Mouse (Mus musculus): ENCODE data around the gene March1. TPM values are rescaled to one million over a fixed set of nuclear protein-coding genes. Genes with fewer than 3 reads are reported as not detected.
A peak's percentile ranks its signal among the peaks of the same experiment; 100 is the strongest.

The March1 gene
- polyA plus RNA-seq (2014; fragmentation: Nextera tagmentation; extraction: Ambion mirVana), result 14.1 and 21.3 TPM in 2 replicates

- Histone ChIP-seq H3K27me3 (replicated peaks; ENCODE audit: control insufficient read depth, insufficient read depth, low read length) (no peaks in the 10 kb centered on the region), H3K4me2 (ENCODE audit: low read length) (peak within 1 kb of the TSS; percentile 72), H3K4me1 (ENCODE audit: control insufficient read depth, insufficient read depth, low read length) (no peaks in the 10 kb centered on the region), H3K4me3 (ENCODE audit: low read depth, low read length) (peak within 1 kb of the TSS; percentile 49), H3K27ac (ENCODE audit: low read depth, low read length) (peak within 1 kb of the TSS; percentile 65), H3K9me3 (replicated peaks; ENCODE audit: control insufficient read depth, low read length) (no peaks in the 10 kb centered on the region), H3K36me3 (ENCODE audit: control insufficient read depth, insufficient read depth, low read length) (no peaks in the 10 kb centered on the region), H3K9ac (ENCODE audit: low read length) (peak within 1 kb of the TSS; percentile 75)
- DNase-seq (ENCODE audit: low spot score), result peak; percentile 86
- ATAC-seq, result peak; percentile 97
- 3% methylated on average over 23 of the region's 23 CpGs for WGBS
These were observed at the start of gene March1 for GRCm38 (mm10) chr8:65617871-65618751. March1 (plus strand) TSS chr8:65617900.

- Histone ChIP-seq H3K9me3 (replicated peaks; ENCODE audit: control insufficient read depth, low read length) (no peaks in the 10 kb centered on the region), H3K4me3 (ENCODE audit: low read depth, low read length) (no peak overlapping the region), H3K4me1 (ENCODE audit: control insufficient read depth, insufficient read depth, low read length) (no peaks in the 10 kb centered on the region), H3K36me3 (ENCODE audit: control insufficient read depth, insufficient read depth, low read length) (no peaks in the 10 kb centered on the region), H3K27me3 (replicated peaks; ENCODE audit: control insufficient read depth, insufficient read depth, low read length) (no peaks in the 10 kb centered on the region), H3K4me2 (ENCODE audit: low read length) (no peak overlapping the region), H3K9ac (ENCODE audit: low read length) (no peak overlapping the region), H3K27ac (ENCODE audit: low read depth, low read length) (no peak overlapping the region)
- ATAC-seq, result no peak
- WGBS, result 67% methylated on average over 1 of the region's 1 CpGs
- no peak for DNase-seq (ENCODE audit: low spot score)
These were observed 30.8 kb upstream of the March1 start for GRCm38 (mm10) chr8:65586909-65587308.

GRCm38 (mm10) chr8:65603241-65603640 lies 14.5 kb upstream of the March1 start:
- no peak overlapping the region for H3K9ac ChIP-seq (ENCODE audit: low read length)
- H3K36me3 ChIP-seq (ENCODE audit: control insufficient read depth, insufficient read depth, low read length), result no peaks in the 10 kb centered on the region
- ATAC-seq (no peak), DNase-seq (ENCODE audit: low spot score) (no peak)
- WGBS, result 57% methylated on average over 2 of the region's 2 CpGs
- H3K27ac ChIP-seq (ENCODE audit: low read depth, low read length), result no peak overlapping the region
- H3K4me2 ChIP-seq (ENCODE audit: low read length), result no peak overlapping the region
- no peaks in the 10 kb centered on the region for H3K9me3 ChIP-seq (replicated peaks; ENCODE audit: control insufficient read depth, low read length)
- no peak overlapping the region for H3K4me3 ChIP-seq (ENCODE audit: low read depth, low read length)
- no peaks in the 10 kb centered on the region for H3K4me1 ChIP-seq (ENCODE audit: control insufficient read depth, insufficient read depth, low read length)
- H3K27me3 ChIP-seq (replicated peaks; ENCODE audit: control insufficient read depth, insufficient read depth, low read length), result no peaks in the 10 kb centered on the region

GRCm38 (mm10) chr8:65609509-65609908 lies 8.2 kb upstream of the March1 start:
- WGBS, result 32% methylated on average over 2 of the region's 2 CpGs
- DNase-seq (ENCODE audit: low spot score) (no peak), ATAC-seq (no peak)
- H3K4me1 ChIP-seq (ENCODE audit: control insufficient read depth, insufficient read depth, low read length), result no peaks in the 10 kb centered on the region
- no peak overlapping the region for H3K27ac ChIP-seq (ENCODE audit: low read depth, low read length)
- no peaks in the 10 kb centered on the region for H3K36me3 ChIP-seq (ENCODE audit: control insufficient read depth, insufficient read depth, low read length)
- no peaks in the 10 kb centered on the region for H3K9me3 ChIP-seq (replicated peaks; ENCODE audit: control insufficient read depth, low read length)
- H3K9ac ChIP-seq (ENCODE audit: low read length), result no peak overlapping the region
- H3K4me2 ChIP-seq (ENCODE audit: low read length), result no peak overlapping the region
- H3K27me3 ChIP-seq (replicated peaks; ENCODE audit: control insufficient read depth, insufficient read depth, low read length), result no peaks in the 10 kb centered on the region
- H3K4me3 ChIP-seq (ENCODE audit: low read depth, low read length), result no peak overlapping the region

GRCm38 (mm10) chr8:65618966-65619365 lies 1.3 kb downstream of the March1 start:
- 34% methylated on average over 7 of the region's 7 CpGs for WGBS
- no peaks in the 10 kb centered on the region for H3K4me1 ChIP-seq (ENCODE audit: control insufficient read depth, insufficient read depth, low read length)
- no peaks in the 10 kb centered on the region for H3K36me3 ChIP-seq (ENCODE audit: control insufficient read depth, insufficient read depth, low read length)
- ATAC-seq (no peak), DNase-seq (ENCODE audit: low spot score) (peak; percentile 10)
- H3K4me3 ChIP-seq (ENCODE audit: low read depth, low read length), result peak overlapping the region; percentile 49
- peak overlapping the region; percentile 72 for H3K4me2 ChIP-seq (ENCODE audit: low read length)
- peak overlapping the region; percentile 75 for H3K9ac ChIP-seq (ENCODE audit: low read length)
- H3K9me3 ChIP-seq (replicated peaks; ENCODE audit: control insufficient read depth, low read length), result no peaks in the 10 kb centered on the region
- H3K27ac ChIP-seq (ENCODE audit: low read depth, low read length), result no peak overlapping the region
- no peaks in the 10 kb centered on the region for H3K27me3 ChIP-seq (replicated peaks; ENCODE audit: control insufficient read depth, insufficient read depth, low read length)

- Histone ChIP-seq H3K4me1 (ENCODE audit: control insufficient read depth, insufficient read depth, low read length) (no peaks in the 10 kb centered on the region), H3K9me3 (replicated peaks; ENCODE audit: control insufficient read depth, low read length) (no peaks in the 10 kb centered on the region), H3K27ac (ENCODE audit: low read depth, low read length) (no peak overlapping the region), H3K36me3 (ENCODE audit: control insufficient read depth, insufficient read depth, low read length) (no peaks in the 10 kb centered on the region), H3K27me3 (replicated peaks; ENCODE audit: control insufficient read depth, insufficient read depth, low read length) (no peaks in the 10 kb centered on the region), H3K4me3 (ENCODE audit: low read depth, low read length) (no peak overlapping the region), H3K4me2 (ENCODE audit: low read length) (no peak overlapping the region), H3K9ac (ENCODE audit: low read length) (no peak overlapping the region)
- no peak for DNase-seq (ENCODE audit: low spot score)
- ATAC-seq, result no peak
These were observed 27.2 kb downstream of the March1 start for GRCm38 (mm10) chr8:65644931-65645330.

GRCm38 (mm10) chr8:65645502-65645901 lies 27.8 kb downstream of the March1 start:
- WGBS, result 87% methylated on average over 1 of the region's 1 CpGs
- Histone ChIP-seq H3K4me3 (ENCODE audit: low read depth, low read length) (no peak overlapping the region), H3K27ac (ENCODE audit: low read depth, low read length) (no peak overlapping the region), H3K27me3 (replicated peaks; ENCODE audit: control insufficient read depth, insufficient read depth, low read length) (no peaks in the 10 kb centered on the region), H3K36me3 (ENCODE audit: control insufficient read depth, insufficient read depth, low read length) (no peaks in the 10 kb centered on the region), H3K9ac (ENCODE audit: low read length) (no peak overlapping the region), H3K9me3 (replicated peaks; ENCODE audit: control insufficient read depth, low read length) (no peaks in the 10 kb centered on the region), H3K4me1 (ENCODE audit: control insufficient read depth, insufficient read depth, low read length) (no peaks in the 10 kb centered on the region), H3K4me2 (ENCODE audit: low read length) (no peak overlapping the region)
- DNase-seq (ENCODE audit: low spot score) (no peak), ATAC-seq (no peak)

GRCm38 (mm10) chr8:65645945-65646344 lies 28.2 kb downstream of the March1 start:
- no peak overlapping the region for H3K27ac ChIP-seq (ENCODE audit: low read depth, low read length)
- H3K36me3 ChIP-seq (ENCODE audit: control insufficient read depth, insufficient read depth, low read length), result no peaks in the 10 kb centered on the region
- H3K4me3 ChIP-seq (ENCODE audit: low read depth, low read length), result no peak overlapping the region
- WGBS, result 94% methylated on average over 1 of the region's 1 CpGs
- no peak overlapping the region for H3K9ac ChIP-seq (ENCODE audit: low read length)
- no peaks in the 10 kb centered on the region for H3K4me1 ChIP-seq (ENCODE audit: control insufficient read depth, insufficient read depth, low read length)
- no peak for ATAC-seq
- H3K9me3 ChIP-seq (replicated peaks; ENCODE audit: control insufficient read depth, low read length), result no peaks in the 10 kb centered on the region
- no peak overlapping the region for H3K4me2 ChIP-seq (ENCODE audit: low read length)
- no peaks in the 10 kb centered on the region for H3K27me3 ChIP-seq (replicated peaks; ENCODE audit: control insufficient read depth, insufficient read depth, low read length)
- no peak for DNase-seq (ENCODE audit: low spot score)

GRCm38 (mm10) chr8:65655924-65656323 lies 38.2 kb downstream of the March1 start:
- H3K4me1 ChIP-seq (ENCODE audit: control insufficient read depth, insufficient read depth, low read length), result no peaks in the 10 kb centered on the region
- H3K36me3 ChIP-seq (ENCODE audit: control insufficient read depth, insufficient read depth, low read length), result no peaks in the 10 kb centered on the region
- WGBS, result 90% methylated on average over 6 of the region's 6 CpGs
- H3K9ac ChIP-seq (ENCODE audit: low read length), result no peak overlapping the region
- DNase-seq (ENCODE audit: low spot score) (no peak), ATAC-seq (no peak)
- H3K27me3 ChIP-seq (replicated peaks; ENCODE audit: control insufficient read depth, insufficient read depth, low read length), result no peaks in the 10 kb centered on the region
- no peak overlapping the region for H3K27ac ChIP-seq (ENCODE audit: low read depth, low read length)
- H3K4me3 ChIP-seq (ENCODE audit: low read depth, low read length), result no peak overlapping the region
- no peaks in the 10 kb centered on the region for H3K9me3 ChIP-seq (replicated peaks; ENCODE audit: control insufficient read depth, low read length)
- no peak overlapping the region for H3K4me2 ChIP-seq (ENCODE audit: low read length)

All from forebrain, embryonic 14.5 days (tissue).